Mouse (Mus musculus): ENCODE results near the gene Desi1.

- TF ChIP-seq CTCF (conservative IDR thresholded peaks at IDR 0.05 in 1 of 2, IDR thresholded peaks at IDR 0.05 in 1 of 2; ENCODE audit: low read depth in 2 of 2, low read length in 2 of 2) (no peak), ETS1 (conservative IDR thresholded peaks at IDR 0.05; ENCODE audit: low read depth, low read length) (no peak), MAZ (IDR thresholded peaks at IDR 0.05; ENCODE audit: low read depth, low read length) (no peak)
These were observed 21.7 kb downstream of the Desi1 start for GRCm38 (mm10) chr15:82011947-82012346.

Measured in CH12.LX (cell line).